Mouse (Mus musculus) heart, adult 8-10 months (tissue): ENCODE measurements around the gene Npm1. TPM values are rescaled to one million over a fixed set of nuclear protein-coding genes. Genes with fewer than 3 reads are reported as not detected.

Experiments used
- DNase-seq: peaks from one replicate; pipeline ENCODE4 v3.0.0; 2022; ENCODE audit warnings: low spot score
- total RNA-seq, 4 experiments: library from RNA; stranded (reverse); gene quantifications; 2 replicates each; pipeline ENCODE4 v1.2.4; 2022

Gene Npm1
- 100 to 1,000 TPM; 139 to 175 (median 148) TPM for total RNA-seq

- peak; percentile 99 for DNase-seq
Observed at GRCm38 (mm10) chr11:33162998-33163506, at the start of gene Npm1. Gene Npm1, minus strand, starts transcription at chr11:33163206.

- DNase-seq, result no peak
Observed at GRCm38 (mm10) chr11:33207411-33207810, 44.4 kb upstream of the Npm1 start.

- no peak for DNase-seq
Observed at GRCm38 (mm10) chr11:33204966-33205365, 42.0 kb upstream of the Npm1 start.

GRCm38 (mm10) chr11:33204329-33204705 lies 41.3 kb upstream of the Npm1 start:
- DNase-seq, result no peak

- no peak for DNase-seq
Observed at GRCm38 (mm10) chr11:33203383-33204328, 40.6 kb upstream of the Npm1 start, which contains the start of gene Tlx3. Gene Tlx3, minus strand, starts transcription at chr11:33203589.

GRCm38 (mm10) chr11:33202972-33203371 lies 40.0 kb upstream of the Npm1 start:
- DNase-seq, result no peak

GRCm38 (mm10) chr11:33202296-33202695 lies 39.3 kb upstream of the Npm1 start:
- no peak for DNase-seq

- DNase-seq, result no peak
Observed at GRCm38 (mm10) chr11:33201626-33202010, 38.6 kb upstream of the Npm1 start.

- DNase-seq, result no peak
Observed at GRCm38 (mm10) chr11:33200764-33201625, 38.0 kb upstream of the Npm1 start.

- no peak for DNase-seq
Observed at GRCm38 (mm10) chr11:33199906-33200763, 37.1 kb upstream of the Npm1 start.

- no peak for DNase-seq
Observed at GRCm38 (mm10) chr11:33199117-33199514, 36.1 kb upstream of the Npm1 start.

GRCm38 (mm10) chr11:33198351-33199116 lies 35.5 kb upstream of the Npm1 start:
- DNase-seq, result no peak

- no peak for DNase-seq
Observed at GRCm38 (mm10) chr11:33197673-33198072, 34.7 kb upstream of the Npm1 start.

GRCm38 (mm10) chr11:33197133-33197514 lies 34.1 kb upstream of the Npm1 start:
- DNase-seq, result no peak

- DNase-seq, result no peak
Observed at GRCm38 (mm10) chr11:33196447-33197132, 33.6 kb upstream of the Npm1 start.

- DNase-seq, result no peak
Observed at GRCm38 (mm10) chr11:33195531-33196446, 32.8 kb upstream of the Npm1 start.

- no peak for DNase-seq
Observed at GRCm38 (mm10) chr11:33195061-33195460, 32.1 kb upstream of the Npm1 start.

GRCm38 (mm10) chr11:33193695-33194094 lies 30.7 kb upstream of the Npm1 start:
- no peak for DNase-seq

- DNase-seq, result no peak
Observed at GRCm38 (mm10) chr11:33181804-33182203, 18.8 kb upstream of the Npm1 start.
